Mouse (Mus musculus) heart, embryonic 14.5 days (tissue): ENCODE measurements at regions not wholly inside any gene's neighbourhood (a gene's known extent, or its start where the extent isn't known, plus 50 kb on each side); places are given as distances from the start of the nearest gene placed in this dataset.

Experiments used
- ATAC-seq: fragments of 200-750 bp; cut with Nextera tagmentation; 2 replicates; pipeline ENCODE4 v1.8.0; 2017; ENCODE audit warnings: low read depth, moderate TSS enrichment; ENCODE audit not compliant: insufficient number of reproducible peaks, insufficient read depth, low FRiP score
- H3K27ac ChIP-seq, 2 experiments: fragments of 200-500 bp in 1 of 2; fragments of 300-500 bp in 1 of 2; sonication (generic) in 1 of 2; replicated peaks in 1 of 2; 2 replicates each; pipeline ENCODE4 v1.5.1; 2012 to 2014; ENCODE audit warnings: low read depth in 2 of 2, low read length in 2 of 2, control low read depth in 1 of 2, mild to moderate bottlenecking in 1 of 2, mixed read lengths in 1 of 2; ENCODE audit not compliant: control insufficient read depth in 1 of 2, insufficient read depth in 1 of 2
- H3K27me3 ChIP-seq: fragments of 300-500 bp; sonication (generic); 2 replicates; pipeline ENCODE4 v1.6.1; 2014; ENCODE audit warnings: mild to moderate bottlenecking, low read length, control low read depth; ENCODE audit not compliant: control insufficient read depth, insufficient read depth
- H3K36me3 ChIP-seq: fragments of 300-500 bp; sonication (generic); 2 replicates; pipeline ENCODE4 v1.6.1; 2014; ENCODE audit warnings: mild to moderate bottlenecking, control low read depth, low read length, mixed read lengths; ENCODE audit not compliant: control insufficient read depth, insufficient read depth
- H3K4me1 ChIP-seq, 2 experiments: fragments of 200-500 bp in 1 of 2; fragments of 300-500 bp in 1 of 2; sonication (generic) in 1 of 2; 2 replicates each; pipeline ENCODE4 v1.6.1; 2012 to 2014; ENCODE audit warnings: low read length in 2 of 2, control low read depth in 1 of 2, mixed read lengths in 1 of 2; ENCODE audit not compliant: control insufficient read depth in 2 of 2, insufficient read depth in 2 of 2
- H3K4me2 ChIP-seq: fragments of 300-500 bp; sonication (generic); 2 replicates; pipeline ENCODE4 v1.6.1; 2014; ENCODE audit warnings: mild to moderate bottlenecking, low read length
- H3K4me3 ChIP-seq, 2 experiments: fragments of 200-500 bp in 1 of 2; fragments of 300-500 bp in 1 of 2; sonication (generic) in 1 of 2; 2 replicates each; pipeline ENCODE4 v1.5.1; 2012 to 2014; ENCODE audit warnings: low read length in 2 of 2, mild to moderate bottlenecking in 2 of 2, control low read depth in 1 of 2, low read depth in 1 of 2, moderate library complexity in 1 of 2; ENCODE audit not compliant: control insufficient read depth in 1 of 2, insufficient read depth in 1 of 2
- H3K9ac ChIP-seq: fragments of 300-500 bp; sonication (generic); 2 replicates; pipeline ENCODE4 v1.6.1; 2014; ENCODE audit warnings: mild to moderate bottlenecking, low read length
- H3K9me3 ChIP-seq: fragments of 300-500 bp; sonication (generic); 2 replicates; pipeline ENCODE4 v1.6.1; 2016; ENCODE audit warnings: low read length, control low read depth; ENCODE audit not compliant: control insufficient read depth
- WGBS: fragments of 180-500 bp; shearing (Covaris S2); extraction: QIAGEN DNeasy Blood & Tissue Kit; methylation state at CpG from one replicate; pipeline ENCODE4 v1.1.7; 2014; 5-methylcytosine and 5-hydroxymethylcytosine counted together

GRCm38 (mm10) chr2:84249871-84250270 lies 175.3 kb downstream of the Calcrl start:
- Histone ChIP-seq H3K9me3 (no peaks in the 10 kb centered on the region), H3K27ac (no peak overlapping the region), H3K4me3 (no peak overlapping the region), H3K4me2 (no peak overlapping the region), H3K27me3 (no peaks in the 10 kb centered on the region), H3K4me1 (0 out of 4 replicates have a peak, but pooled peaks cover 0 to 6% of the 10 kb centered on the region in 2 experiments), H3K36me3 (no peaks in the 10 kb centered on the region), H3K9ac (no peak overlapping the region)
- 46% methylated on average over 3 of the region's 3 CpGs for WGBS
- no peak for ATAC-seq

DNA sequence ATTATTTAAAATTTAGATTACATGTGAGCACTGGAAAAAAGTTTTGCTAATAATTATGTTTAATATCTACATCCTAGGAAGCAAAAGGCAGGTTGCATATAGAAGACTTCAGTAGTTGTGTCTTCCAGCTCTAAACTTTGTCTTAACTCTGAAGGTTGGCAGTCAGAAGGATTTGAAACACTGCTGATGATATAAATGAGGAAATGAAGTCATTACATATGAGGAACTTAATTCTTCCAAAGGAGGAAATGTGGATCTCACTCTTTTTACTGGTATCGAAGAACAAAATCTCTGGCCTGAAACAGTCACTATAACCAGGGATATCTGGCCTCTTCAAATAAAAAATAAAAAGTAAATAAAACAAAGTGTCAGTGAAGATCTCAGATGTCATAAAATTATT lies 173.1 kb downstream of the Calcrl start:
- Histone ChIP-seq H3K27ac (no peak overlapping the region), H3K27me3 (no peaks in the 10 kb centered on the region), H3K36me3 (no peaks in the 10 kb centered on the region), H3K4me2 (no peak overlapping the region), H3K9me3 (no peaks in the 10 kb centered on the region), H3K9ac (no peak overlapping the region), H3K4me1 (0 out of 4 replicates have a peak, but pooled peaks cover 0 to 6% of the 10 kb centered on the region in 2 experiments), H3K4me3 (no peak overlapping the region)
- WGBS: 75% methylated on average over 1 of the region's 1 CpGs
- no peak for ATAC-seq

- no peaks in the 10 kb centered on the region for H3K4me1 ChIP-seq
- WGBS: 79% methylated on average over 2 of the region's 2 CpGs
- H3K4me2 ChIP-seq: no peak overlapping the region
- H3K36me3 ChIP-seq: no peaks in the 10 kb centered on the region
- no peaks in the 10 kb centered on the region for H3K27me3 ChIP-seq
- H3K9ac ChIP-seq: no peak overlapping the region
- ATAC-seq: no peak
- H3K27ac ChIP-seq: no peak overlapping the region
- no peak overlapping the region for H3K4me3 ChIP-seq
- no peaks in the 10 kb centered on the region for H3K9me3 ChIP-seq
Observed at GRCm38 (mm10) chr2:84258339-84259006, 166.7 kb downstream of the Calcrl start.

DNA sequence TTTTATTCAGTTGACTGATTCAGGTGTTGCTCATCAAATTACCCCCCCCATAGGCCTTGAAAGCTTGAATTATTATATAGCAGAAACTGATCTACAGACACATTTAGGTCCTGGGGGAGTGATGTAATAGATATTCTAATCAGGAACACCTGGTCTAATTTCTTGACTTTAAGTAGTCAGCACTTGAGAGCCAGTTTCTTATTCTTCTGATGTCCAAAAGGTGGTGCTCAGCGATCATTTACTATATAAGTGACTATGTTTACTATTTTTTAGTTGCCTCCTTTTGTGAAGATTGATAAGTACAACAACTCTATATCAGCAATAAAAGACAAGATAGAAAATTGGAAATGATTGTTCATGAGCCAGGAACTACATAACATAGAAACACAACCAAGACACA lies 166.0 kb downstream of the Calcrl start:
- no peak for ATAC-seq
- Histone ChIP-seq H3K27me3 (no peaks in the 10 kb centered on the region), H3K9me3 (no peaks in the 10 kb centered on the region), H3K4me1 (no peaks in the 10 kb centered on the region), H3K9ac (no peak overlapping the region), H3K36me3 (no peaks in the 10 kb centered on the region), H3K27ac (no peak overlapping the region), H3K4me2 (no peak overlapping the region), H3K4me3 (no peak overlapping the region)
- 85% methylated on average over 1 of the region's 1 CpGs for WGBS

DNA sequence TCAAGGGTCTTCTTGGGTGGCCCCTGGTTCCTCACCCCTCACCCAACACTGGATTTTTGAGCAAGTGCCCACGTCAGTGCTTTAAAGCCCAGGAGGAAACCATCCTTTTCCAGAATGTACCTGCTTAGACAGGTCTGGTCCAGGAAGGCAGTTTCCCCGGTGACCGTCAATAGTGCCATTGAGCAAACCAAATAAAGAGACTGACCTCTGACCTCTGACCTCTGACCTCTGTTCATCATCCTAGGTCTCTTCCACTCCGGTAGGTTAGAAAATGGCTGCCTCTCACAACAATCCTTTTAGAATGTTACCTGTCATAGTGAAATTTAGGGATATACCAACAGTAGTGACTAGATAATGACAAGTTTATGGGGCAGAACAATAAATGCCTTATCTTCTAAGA lies 164.5 kb downstream of the Calcrl start:
- no peaks in the 10 kb centered on the region for H3K36me3 ChIP-seq
- no peaks in the 10 kb centered on the region for H3K27me3 ChIP-seq
- H3K9ac ChIP-seq: no peak overlapping the region
- no peak overlapping the region for H3K4me2 ChIP-seq
- H3K4me1 ChIP-seq: no peaks in the 10 kb centered on the region
- no peak overlapping the region for H3K27ac ChIP-seq
- no peak for ATAC-seq
- H3K9me3 ChIP-seq: no peaks in the 10 kb centered on the region
- WGBS: 85% methylated on average over 4 of the region's 4 CpGs
- H3K4me3 ChIP-seq: no peak overlapping the region

GRCm38 (mm10) chr2:84261481-84261880 lies 163.7 kb downstream of the Calcrl start:
- Histone ChIP-seq H3K4me2 (no peak overlapping the region), H3K9me3 (no peaks in the 10 kb centered on the region), H3K27ac (no peak overlapping the region), H3K36me3 (no peaks in the 10 kb centered on the region), H3K4me1 (no peaks in the 10 kb centered on the region), H3K4me3 (no peak overlapping the region), H3K9ac (no peak overlapping the region), H3K27me3 (no peaks in the 10 kb centered on the region)
- 83% methylated on average over 5 of the region's 5 CpGs for WGBS
- no peak for ATAC-seq

DNA sequence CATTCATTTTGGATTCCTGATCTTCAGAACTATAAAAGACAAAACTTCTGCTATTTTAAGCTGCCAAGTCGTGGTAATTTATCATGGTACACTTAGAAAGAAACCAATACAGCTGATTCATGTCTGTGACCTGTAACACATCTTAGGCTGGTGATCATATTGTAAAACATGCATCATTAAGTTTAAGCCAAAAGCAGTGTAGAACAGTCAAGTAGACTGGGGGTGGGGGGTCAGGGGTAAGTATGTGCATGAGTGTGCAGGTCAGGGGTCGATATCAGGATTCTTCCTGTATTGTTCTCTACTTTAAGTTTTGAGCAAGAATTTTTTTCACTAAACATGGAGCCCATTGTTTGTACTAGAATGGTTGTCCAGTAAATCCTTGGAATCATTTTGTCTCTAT lies 160.7 kb downstream of the Calcrl start:
- 60% methylated on average over 2 of the region's 2 CpGs for WGBS
- peaks cover 0 to 2% of the 10 kb centered on the region in 2 experiments; a peak in 1 of 4 replicates for H3K4me1 ChIP-seq
- H3K4me2 ChIP-seq: no peak overlapping the region
- no peaks in the 10 kb centered on the region for H3K27me3 ChIP-seq
- H3K9me3 ChIP-seq: no peaks in the 10 kb centered on the region
- H3K36me3 ChIP-seq: no peaks in the 10 kb centered on the region
- no peak overlapping the region for H3K9ac ChIP-seq
- H3K27ac ChIP-seq: no peak overlapping the region
- no peak overlapping the region for H3K4me3 ChIP-seq
- ATAC-seq: no peak

GRCm38 (mm10) chr2:84265002-84265401 lies 160.2 kb downstream of the Calcrl start:
- Histone ChIP-seq H3K4me3 (no peak overlapping the region), H3K9ac (no peak overlapping the region), H3K36me3 (no peaks in the 10 kb centered on the region), H3K27ac (no peak overlapping the region), H3K4me1 (peaks cover 0 to 2% of the 10 kb centered on the region in 2 experiments; a peak in 1 of 4 replicates), H3K27me3 (no peaks in the 10 kb centered on the region), H3K4me2 (no peak overlapping the region), H3K9me3 (no peaks in the 10 kb centered on the region)
- ATAC-seq: no peak
